ENCODE assay signal across 17 mouse cellular contexts in the genomic region with DNA sequence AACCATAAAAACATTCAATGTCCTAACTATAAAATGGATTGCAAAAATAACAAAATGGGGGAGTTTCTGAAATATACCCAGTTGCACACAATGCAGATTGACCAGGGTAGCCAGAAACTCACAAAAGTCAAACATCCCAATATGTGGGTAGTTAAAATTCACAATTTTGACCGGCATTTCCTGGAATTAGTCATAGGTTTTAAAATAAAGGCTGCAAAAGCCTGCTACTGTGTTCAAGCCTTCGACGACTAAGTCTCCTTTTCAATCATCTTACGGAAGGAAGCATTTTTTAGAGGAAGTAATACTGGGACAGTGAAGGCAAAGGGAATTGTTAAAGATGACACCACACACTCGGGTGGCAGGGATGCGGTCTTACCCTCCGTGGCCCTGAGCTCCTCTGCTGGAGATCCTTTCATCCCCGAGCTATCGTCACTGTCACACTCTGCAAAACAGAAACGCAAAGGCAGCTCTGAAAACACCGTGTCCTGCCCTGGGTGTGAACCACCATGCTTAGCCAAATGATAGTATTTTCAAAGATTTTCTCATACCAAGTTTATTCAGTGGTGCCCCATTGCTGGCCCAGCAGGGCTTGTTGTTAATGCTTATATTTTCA. TPM values are rescaled to one million over a fixed set of nuclear protein-coding genes. Genes with fewer than 3 reads are reported as not detected.
"Had no signal": no experiment of that assay in that cellular context is flagged by ENCODE, and none has a peak within 500 bp of the region (broad histone marks: within the 10 kb centered on the region; RNA-seq: fewer than 3 reads in every experiment).

No protein-coding gene starts in this region.

- H3K9ac ChIP-seq: neural tube, embryonic 13.5 days; neural tube, embryonic 15.5 days; stomach, embryonic 15.5 days had no signal

- H3K27me3 ChIP-seq: neural tube, embryonic 13.5 days; neural tube, embryonic 15.5 days; stomach, embryonic 15.5 days had no signal

- H3K4me1 ChIP-seq: neural tube, embryonic 13.5 days; neural tube, embryonic 15.5 days; stomach, embryonic 15.5 days had no signal

- H3K4me3 ChIP-seq: neural tube, embryonic 13.5 days; neural tube, embryonic 15.5 days; stomach, embryonic 15.5 days had no signal

- H3K9me3 ChIP-seq: neural tube, embryonic 13.5 days; neural tube, embryonic 15.5 days; stomach, embryonic 15.5 days had no signal

- H3K4me2 ChIP-seq: neural tube, embryonic 13.5 days; neural tube, embryonic 15.5 days; stomach, embryonic 15.5 days had no signal

- H3K27ac ChIP-seq: neural tube, embryonic 13.5 days; neural tube, embryonic 15.5 days; stomach, embryonic 15.5 days; stomach, postnatal 0 days had no signal

- DNase-seq: retina, postnatal 1 day; right cerebral cortex, adult 18-20 months; right cerebral cortex, postnatal 14 days; right cerebral cortex, postnatal 25 days; right cerebral cortex, postnatal 4 days; spleen, adult 18-20 months; thymus, adult 18-20 months; thymus, adult 2 months; thymus, postnatal 14 days; thymus, postnatal 25 days; thymus, postnatal 36 days; thymus, postnatal 4 days had no signal

RNA-seq across cellular contexts. Expression of a gene that starts 8.0 kb away (rescaled TPM):
- total RNA-seq: neutrophil, adult 5-6 weeks had no signal
